Mouse (Mus musculus): Measurements from ENCODE around the gene Abtb2. TPM values are rescaled to one million over a fixed set of nuclear protein-coding genes. Genes with fewer than 3 reads are reported as not detected.

Gene Abtb2
- total and polyA plus RNA-seq, 2 experiments from 2014 or later: 12.3 to 45.9 TPM

- H3K9me3 ChIP-seq (replicated peaks; ENCODE audit: control insufficient read depth, low read length): no peaks in the 10 kb centered on the region
- peak overlapping the region; percentile 47 for H3K4me2 ChIP-seq (ENCODE audit: low read depth, low read length)
- H3K27ac ChIP-seq (ENCODE audit: low read depth): peak overlapping the region; percentile 75
- no peaks in the 10 kb centered on the region for H3K27me3 ChIP-seq (ENCODE audit: control insufficient read depth, insufficient read depth, low read length)
- no peak for TF ChIP-seq EP300 (IDR thresholded peaks at IDR 0.05; ENCODE audit: low read depth)
- TF ChIP-seq CTCF (IDR thresholded peaks at IDR 0.05; ENCODE audit: low read depth): no peak
- H3K4me3 ChIP-seq (ENCODE audit: low read depth, low read length): 0 out of 2 replicates have a peak overlapping the region, but pooled peaks have one; percentile 10
- 22% methylated on average over 8 of the region's 8 CpGs for WGBS
- peak; percentile 84 for ATAC-seq (ENCODE audit: insufficient read depth, low read depth)
- DNase-seq (ENCODE audit: low spot score): peak; percentile 68
- no peaks in the 10 kb centered on the region; the same call in 1 of the 2 replicates for H3K36me3 ChIP-seq (replicated peaks; ENCODE audit: control insufficient read depth, insufficient read depth, low read length)
- no peak overlapping the region for H3K9ac ChIP-seq (replicated peaks; ENCODE audit: low read depth, low read length)
- H3K4me1 ChIP-seq (ENCODE audit: control insufficient read depth, insufficient read depth): peaks cover 92% of the 10 kb centered on the region
Observed at GRCm38 (mm10) chr2:103600165-103600891, 34.2 kb downstream of the Abtb2 start.

DNA sequence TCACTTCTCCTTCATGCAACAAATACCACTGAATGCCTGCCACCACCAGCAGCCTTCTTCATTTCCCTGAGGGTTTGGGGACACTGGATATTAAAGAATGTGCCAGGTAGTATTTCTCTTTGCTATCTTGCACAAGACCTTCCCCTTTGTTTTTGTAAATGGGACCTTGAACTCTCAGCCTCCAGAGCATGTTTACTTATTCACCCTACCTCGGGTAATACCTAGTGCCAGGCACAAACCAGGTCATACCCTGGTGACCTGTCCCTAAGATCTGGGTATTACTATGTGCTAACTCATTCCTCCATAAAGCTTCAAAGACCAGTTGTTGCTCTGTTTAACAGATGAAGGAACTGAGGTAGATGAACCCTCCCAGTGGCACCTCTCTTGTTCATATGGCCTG is 35.0 kb downstream of the Abtb2 start:
- TF ChIP-seq EP300 (IDR thresholded peaks at IDR 0.05; ENCODE audit: low read depth): no peak
- no peak for TF ChIP-seq CTCF (IDR thresholded peaks at IDR 0.05; ENCODE audit: low read depth)
- Histone ChIP-seq H3K9ac (replicated peaks; ENCODE audit: low read depth, low read length) (no peak overlapping the region), H3K36me3 (replicated peaks; ENCODE audit: control insufficient read depth, insufficient read depth, low read length) (no peaks in the 10 kb centered on the region; the same call in 1 of the 2 replicates), H3K27ac (ENCODE audit: low read depth) (peak overlapping the region; percentile 75), H3K27me3 (ENCODE audit: control insufficient read depth, insufficient read depth, low read length) (no peaks in the 10 kb centered on the region), H3K4me3 (ENCODE audit: low read depth, low read length) (no peak overlapping the region), H3K4me1 (ENCODE audit: control insufficient read depth, insufficient read depth) (peaks cover 91% of the 10 kb centered on the region), H3K9me3 (replicated peaks; ENCODE audit: control insufficient read depth, low read length) (no peaks in the 10 kb centered on the region), H3K4me2 (ENCODE audit: low read depth, low read length) (no peak overlapping the region)
- no peak for ATAC-seq (ENCODE audit: insufficient read depth, low read depth)
- WGBS: 34% methylated on average over 1 of the region's 1 CpGs
- no peak for DNase-seq (ENCODE audit: low spot score)

GRCm38 (mm10) chr2:103601531-103601930 is 35.4 kb downstream of the Abtb2 start:
- no peak for DNase-seq (ENCODE audit: low spot score)
- Histone ChIP-seq H3K9me3 (replicated peaks; ENCODE audit: control insufficient read depth, low read length) (no peaks in the 10 kb centered on the region), H3K9ac (replicated peaks; ENCODE audit: low read depth, low read length) (no peak overlapping the region), H3K36me3 (replicated peaks; ENCODE audit: control insufficient read depth, insufficient read depth, low read length) (no peaks in the 10 kb centered on the region), H3K4me1 (ENCODE audit: control insufficient read depth, insufficient read depth) (peaks cover 87% of the 10 kb centered on the region), H3K4me3 (ENCODE audit: low read depth, low read length) (no peak overlapping the region), H3K4me2 (ENCODE audit: low read depth, low read length) (no peak overlapping the region), H3K27me3 (ENCODE audit: control insufficient read depth, insufficient read depth, low read length) (no peaks in the 10 kb centered on the region), H3K27ac (ENCODE audit: low read depth) (no peak overlapping the region)
- no peak for ATAC-seq (ENCODE audit: insufficient read depth, low read depth)
- 19% methylated on average over 1 of the region's 1 CpGs for WGBS
- TF ChIP-seq EP300 (IDR thresholded peaks at IDR 0.05; ENCODE audit: low read depth) (no peak), CTCF (IDR thresholded peaks at IDR 0.05; ENCODE audit: low read depth) (no peak)

- TF ChIP-seq EP300 (IDR thresholded peaks at IDR 0.05; ENCODE audit: low read depth) (no peak), CTCF (IDR thresholded peaks at IDR 0.05; ENCODE audit: low read depth) (no peak)
- Histone ChIP-seq H3K4me1 (ENCODE audit: control insufficient read depth, insufficient read depth) (peaks cover 81% of the 10 kb centered on the region), H3K9ac (replicated peaks; ENCODE audit: low read depth, low read length) (no peak overlapping the region), H3K27ac (ENCODE audit: low read depth) (peak overlapping the region; percentile 65), H3K4me3 (ENCODE audit: low read depth, low read length) (no peak overlapping the region), H3K36me3 (replicated peaks; ENCODE audit: control insufficient read depth, insufficient read depth, low read length) (no peaks in the 10 kb centered on the region), H3K4me2 (ENCODE audit: low read depth, low read length) (peak overlapping the region; percentile 28), H3K9me3 (replicated peaks; ENCODE audit: control insufficient read depth, low read length) (no peaks in the 10 kb centered on the region), H3K27me3 (ENCODE audit: control insufficient read depth, insufficient read depth, low read length) (no peaks in the 10 kb centered on the region)
- DNase-seq (ENCODE audit: low spot score): no peak
- ATAC-seq (ENCODE audit: insufficient read depth, low read depth): peak; percentile 28; the same call in 1 of the 2 replicates
- WGBS: 30% methylated on average over 3 of the region's 3 CpGs
Observed at GRCm38 (mm10) chr2:103603209-103603608, 37.1 kb downstream of the Abtb2 start.

DNA sequence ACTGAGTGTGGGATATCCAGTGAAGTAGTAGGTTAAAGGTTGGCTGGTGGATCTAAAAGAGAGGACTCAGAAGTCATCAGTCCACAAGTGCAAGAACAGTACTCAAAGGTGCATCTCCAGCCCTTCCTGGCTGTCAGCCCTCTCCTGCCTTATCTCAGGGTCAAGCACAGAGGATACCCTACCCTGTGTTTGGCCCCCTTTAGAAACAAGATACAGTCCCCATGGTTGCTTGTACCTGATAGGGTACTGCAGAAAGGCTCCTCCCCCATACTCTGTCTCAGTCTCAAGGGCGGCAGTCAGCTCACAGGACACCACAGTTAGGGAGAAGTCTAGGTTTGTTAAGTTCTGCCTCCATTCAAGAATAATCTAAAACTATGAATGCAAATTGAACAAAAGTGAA is 37.8 kb downstream of the Abtb2 start:
- Histone ChIP-seq H3K4me1 (ENCODE audit: control insufficient read depth, insufficient read depth) (peaks cover 83% of the 10 kb centered on the region), H3K4me3 (ENCODE audit: low read depth, low read length) (no peak overlapping the region), H3K36me3 (replicated peaks; ENCODE audit: control insufficient read depth, insufficient read depth, low read length) (no peaks in the 10 kb centered on the region), H3K9ac (replicated peaks; ENCODE audit: low read depth, low read length) (no peak overlapping the region), H3K4me2 (ENCODE audit: low read depth, low read length) (peak overlapping the region; percentile 28), H3K27ac (ENCODE audit: low read depth) (peak overlapping the region; percentile 65), H3K27me3 (ENCODE audit: control insufficient read depth, insufficient read depth, low read length) (no peaks in the 10 kb centered on the region), H3K9me3 (replicated peaks; ENCODE audit: control insufficient read depth, low read length) (no peaks in the 10 kb centered on the region)
- WGBS: 19% methylated on average over 1 of the region's 1 CpGs
- ATAC-seq (ENCODE audit: insufficient read depth, low read depth) (peak; percentile 42; the same call in 1 of the 2 replicates), DNase-seq (ENCODE audit: low spot score) (no peak)
- TF ChIP-seq CTCF (IDR thresholded peaks at IDR 0.05; ENCODE audit: low read depth) (no peak), EP300 (IDR thresholded peaks at IDR 0.05; ENCODE audit: low read depth) (no peak)
